Mouse (Mus musculus): ENCODE measurements around the gene Cga.

GRCm38 (mm10) chr4:34861438-34861837, 32.1 kb upstream of the Cga start:
- TF ChIP-seq CTCF (IDR thresholded peaks at IDR 0.05) (no peak), POLR2A (IDR thresholded peaks at IDR 0.05; ENCODE audit: insufficient read depth, low read depth, low read length) (no peak)
